Mouse (Mus musculus): Measurements from ENCODE around the gene Tgif1. TPM values are rescaled to one million over a fixed set of nuclear protein-coding genes. Genes with fewer than 3 reads are reported as not detected.
A peak's percentile ranks its signal among the peaks of the same experiment; 100 is the strongest.
"Not testable (repeated sequence)": the region's sequence is repeated elsewhere in the genome, so short reads cannot be mapped to it uniquely, and the experiment has no call there.

The Tgif1 gene
- polyA plus RNA-seq, 1 experiment from 2014 or later, result 47.2 TPM

- H3K4me1 ChIP-seq (ENCODE audit: control insufficient read depth, insufficient read depth, low read length), result peaks cover 4% of the 10 kb centered on the region; the same call in 1 of the 2 replicates
- no peak overlapping the region for H3K4me2 ChIP-seq (ENCODE audit: low read depth, low read length)
- 56% methylated on average over 10 of the region's 10 CpGs for WGBS
- DNase-seq (ENCODE audit: low spot score), result peak; percentile 89
- H3K27me3 ChIP-seq (replicated peaks; ENCODE audit: control insufficient read depth, insufficient read depth, low read length), result no peaks in the 10 kb centered on the region
- peak; percentile 23 for ATAC-seq (ENCODE audit: low read depth)
- no peaks in the 10 kb centered on the region for H3K9me3 ChIP-seq (ENCODE audit: control insufficient read depth, low read length)
- peaks cover 58% of the 10 kb centered on the region for H3K36me3 ChIP-seq (ENCODE audit: control insufficient read depth, insufficient read depth, low read length)
- 0 out of 2 replicates have a peak overlapping the region, but pooled peaks have one; percentile 3 for H3K27ac ChIP-seq (replicated peaks; ENCODE audit: low read depth, low read length)
- peak overlapping the region; percentile 4; the same call in 1 of the 2 replicates for H3K9ac ChIP-seq (ENCODE audit: low read depth, low read length)
- no peak overlapping the region for H3K4me3 ChIP-seq (ENCODE audit: low read depth, low read length)
Measured at GRCm38 (mm10) chr17:70844971-70845370, 8.4 kb downstream of the Tgif1 start.

GRCm38 (mm10) chr17:70843252-70843651, 10.1 kb downstream of the Tgif1 start:
- no peak overlapping the region for H3K27ac ChIP-seq (replicated peaks; ENCODE audit: low read depth, low read length)
- peaks cover 4% of the 10 kb centered on the region; the same call in 1 of the 2 replicates for H3K4me1 ChIP-seq (ENCODE audit: control insufficient read depth, insufficient read depth, low read length)
- no peak overlapping the region for H3K4me3 ChIP-seq (ENCODE audit: low read depth, low read length)
- peaks cover 67% of the 10 kb centered on the region for H3K36me3 ChIP-seq (ENCODE audit: control insufficient read depth, insufficient read depth, low read length)
- H3K9ac ChIP-seq (ENCODE audit: low read depth, low read length), result no peak overlapping the region
- DNase-seq (ENCODE audit: low spot score), result no peak
- 78% methylated on average over 4 of the region's 4 CpGs for WGBS
- H3K9me3 ChIP-seq (ENCODE audit: control insufficient read depth, low read length), result no peaks in the 10 kb centered on the region
- H3K4me2 ChIP-seq (ENCODE audit: low read depth, low read length), result no peak overlapping the region
- ATAC-seq (ENCODE audit: low read depth), result no peak
- H3K27me3 ChIP-seq (replicated peaks; ENCODE audit: control insufficient read depth, insufficient read depth, low read length), result no peaks in the 10 kb centered on the region

DNA sequence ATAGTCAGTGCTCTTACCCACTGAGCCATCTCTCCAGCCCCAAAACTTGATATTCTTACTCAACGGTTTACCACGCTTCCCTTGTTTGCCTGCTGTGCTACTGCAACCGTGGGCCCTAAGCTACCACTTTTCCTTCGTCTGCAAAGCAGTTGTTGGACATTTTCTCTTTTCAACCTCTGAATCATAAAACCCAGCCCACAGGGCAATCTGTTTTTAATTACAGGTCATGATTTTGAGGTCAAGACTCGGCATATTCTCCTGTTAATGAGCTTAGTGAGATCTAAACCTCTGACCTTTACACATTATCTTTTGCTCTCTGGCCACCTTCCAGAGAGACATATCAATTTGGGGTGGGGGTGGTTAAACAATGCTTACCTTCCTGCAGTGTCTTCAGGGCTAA, 14.8 kb downstream of the Tgif1 start:
- no peak overlapping the region for H3K27ac ChIP-seq (replicated peaks; ENCODE audit: low read depth, low read length)
- no peaks in the 10 kb centered on the region for H3K27me3 ChIP-seq (replicated peaks; ENCODE audit: control insufficient read depth, insufficient read depth, low read length)
- no peaks in the 10 kb centered on the region for H3K9me3 ChIP-seq (ENCODE audit: control insufficient read depth, low read length)
- no peak for ATAC-seq (ENCODE audit: low read depth)
- no peak overlapping the region for H3K4me3 ChIP-seq (ENCODE audit: low read depth, low read length)
- no peak overlapping the region for H3K9ac ChIP-seq (ENCODE audit: low read depth, low read length)
- peaks cover 47% of the 10 kb centered on the region for H3K36me3 ChIP-seq (ENCODE audit: control insufficient read depth, insufficient read depth, low read length)
- H3K4me2 ChIP-seq (ENCODE audit: low read depth, low read length), result no peak overlapping the region
- WGBS, result 48% methylated on average over 5 of the region's 5 CpGs
- no peak for DNase-seq (ENCODE audit: low spot score)
- peaks cover 8% of the 10 kb centered on the region for H3K4me1 ChIP-seq (ENCODE audit: control insufficient read depth, insufficient read depth, low read length)

- no peak for DNase-seq (ENCODE audit: low spot score)
- 74% methylated on average over 7 of the region's 7 CpGs for WGBS
Measured at GRCm38 (mm10) chr17:70838031-70838430, 15.3 kb downstream of the Tgif1 start.

DNA sequence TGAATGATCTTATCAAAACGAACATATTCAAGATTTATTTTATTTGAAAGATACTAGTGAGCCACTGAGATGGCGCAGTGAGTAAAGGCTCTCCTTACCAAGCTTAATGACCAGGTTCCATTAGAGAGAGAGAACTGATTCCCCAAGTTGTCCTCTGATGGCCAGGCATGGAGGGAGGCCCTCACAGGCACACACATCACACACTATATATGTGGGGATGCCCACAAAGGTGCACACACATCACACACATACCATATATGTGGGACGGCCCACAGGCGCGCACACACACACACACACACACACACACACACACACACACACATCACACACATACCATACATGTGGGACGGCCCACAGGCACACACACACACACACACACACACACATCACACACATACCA, 15.9 kb downstream of the Tgif1 start:
- DNase-seq (ENCODE audit: low spot score); H3K27ac ChIP-seq (replicated peaks; ENCODE audit: low read depth, low read length); H3K4me1 ChIP-seq (ENCODE audit: control insufficient read depth, insufficient read depth, low read length); H3K9ac ChIP-seq (ENCODE audit: low read depth, low read length); H3K4me2 ChIP-seq (ENCODE audit: low read depth, low read length); H3K9me3 ChIP-seq (ENCODE audit: control insufficient read depth, low read length); ATAC-seq (ENCODE audit: low read depth); H3K4me3 ChIP-seq (ENCODE audit: low read depth, low read length); H3K27me3 ChIP-seq (replicated peaks; ENCODE audit: control insufficient read depth, insufficient read depth, low read length): not testable (repeated sequence)
- peaks cover 36% of the 10 kb centered on the region for H3K36me3 ChIP-seq (ENCODE audit: control insufficient read depth, insufficient read depth, low read length)
- WGBS, result 94% methylated on average over 5 of the region's 6 CpGs

More at GRCm38 (mm10) chr17:70838031-70838430, 15.3 kb downstream of the Tgif1 start:
- H3K4me3 ChIP-seq (ENCODE audit: low read depth, low read length), result no peak overlapping the region
- no peak overlapping the region for H3K4me2 ChIP-seq (ENCODE audit: low read depth, low read length)
- no peak overlapping the region for H3K9ac ChIP-seq (ENCODE audit: low read depth, low read length)
- H3K4me1 ChIP-seq (ENCODE audit: control insufficient read depth, insufficient read depth, low read length), result peaks cover 8% of the 10 kb centered on the region
- no peak overlapping the region for H3K27ac ChIP-seq (replicated peaks; ENCODE audit: low read depth, low read length)
- no peak for ATAC-seq (ENCODE audit: low read depth)
- no peaks in the 10 kb centered on the region for H3K9me3 ChIP-seq (ENCODE audit: control insufficient read depth, low read length)
- no peaks in the 10 kb centered on the region for H3K27me3 ChIP-seq (replicated peaks; ENCODE audit: control insufficient read depth, insufficient read depth, low read length)
- peaks cover 42% of the 10 kb centered on the region for H3K36me3 ChIP-seq (ENCODE audit: control insufficient read depth, insufficient read depth, low read length)

GRCm38 (mm10) chr17:70836820-70837219, 16.5 kb downstream of the Tgif1 start:
- H3K36me3 ChIP-seq (ENCODE audit: control insufficient read depth, insufficient read depth, low read length), result peaks cover 31% of the 10 kb centered on the region
- no peak overlapping the region for H3K4me3 ChIP-seq (ENCODE audit: low read depth, low read length)
- WGBS, result 57% methylated on average over 7 of the region's 7 CpGs
- H3K4me2 ChIP-seq (ENCODE audit: low read depth, low read length), result no peak overlapping the region
- H3K9me3 ChIP-seq (ENCODE audit: control insufficient read depth, low read length), result no peaks in the 10 kb centered on the region
- ATAC-seq (ENCODE audit: low read depth) (peak; percentile 75), DNase-seq (ENCODE audit: low spot score) (no peak)
- H3K27ac ChIP-seq (replicated peaks; ENCODE audit: low read depth, low read length), result no peak overlapping the region
- H3K27me3 ChIP-seq (replicated peaks; ENCODE audit: control insufficient read depth, insufficient read depth, low read length), result no peaks in the 10 kb centered on the region
- H3K4me1 ChIP-seq (ENCODE audit: control insufficient read depth, insufficient read depth, low read length), result peaks cover 8% of the 10 kb centered on the region
- no peak overlapping the region for H3K9ac ChIP-seq (ENCODE audit: low read depth, low read length)

- WGBS, result 5% methylated on average over 10 of the region's 10 CpGs
Measured at GRCm38 (mm10) chr17:70835071-70835790, 18.1 kb downstream of the Tgif1 start.

DNA sequence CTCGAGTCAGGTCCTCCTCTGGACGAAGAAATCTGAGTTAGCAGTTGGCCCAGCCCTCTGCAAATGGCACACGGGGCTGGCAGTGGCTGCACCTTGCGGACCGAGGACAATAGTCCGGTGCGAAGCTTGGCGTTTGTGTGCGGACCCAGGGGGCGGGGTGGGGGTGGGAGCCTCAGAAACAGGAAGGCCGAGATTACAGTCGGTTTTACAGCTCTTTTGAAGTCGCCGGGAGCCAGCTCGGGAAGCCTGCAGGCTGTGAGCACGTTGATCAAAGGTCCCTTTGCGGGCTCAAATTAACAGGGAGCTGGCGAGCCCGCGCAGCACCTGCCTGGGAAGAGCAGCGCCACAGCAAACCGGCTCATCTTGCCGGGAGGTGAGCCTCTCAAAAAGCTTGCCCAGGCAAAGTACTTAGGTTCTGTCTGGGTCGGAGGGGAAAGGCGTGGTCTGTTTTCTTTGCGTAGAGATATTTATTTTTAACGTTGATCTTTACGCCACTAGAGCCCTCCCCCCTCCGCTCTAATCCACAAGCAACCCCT, 18.8 kb downstream of the Tgif1 start:
- no peaks in the 10 kb centered on the region for H3K9me3 ChIP-seq (ENCODE audit: control insufficient read depth, low read length)
- H3K4me2 ChIP-seq (ENCODE audit: low read depth, low read length), result peak overlapping the region; percentile 75
- 0 out of 2 replicates have a peak, but pooled peaks cover 11% of the 10 kb centered on the region for H3K36me3 ChIP-seq (ENCODE audit: control insufficient read depth, insufficient read depth, low read length)
- H3K27ac ChIP-seq (replicated peaks; ENCODE audit: low read depth, low read length), result no peak overlapping the region
- peaks cover 8% of the 10 kb centered on the region for H3K4me1 ChIP-seq (ENCODE audit: control insufficient read depth, insufficient read depth, low read length)
- DNase-seq (ENCODE audit: low spot score) (peak; percentile 81), ATAC-seq (ENCODE audit: low read depth) (peak; percentile 42; the same call in 1 of the 2 replicates)
- peak overlapping the region; percentile 55 for H3K9ac ChIP-seq (ENCODE audit: low read depth, low read length)
- 1% methylated on average over 28 of the region's 29 CpGs for WGBS
- H3K4me3 ChIP-seq (ENCODE audit: low read depth, low read length), result peak overlapping the region; percentile 40
- no peaks in the 10 kb centered on the region for H3K27me3 ChIP-seq (replicated peaks; ENCODE audit: control insufficient read depth, insufficient read depth, low read length)

More at GRCm38 (mm10) chr17:70835071-70835790, 18.1 kb downstream of the Tgif1 start:
- Histone ChIP-seq H3K4me1 (ENCODE audit: control insufficient read depth, insufficient read depth, low read length) (peaks cover 8% of the 10 kb centered on the region), H3K4me3 (ENCODE audit: low read depth, low read length) (peak overlapping the region; percentile 40), H3K9ac (ENCODE audit: low read depth, low read length) (no peak overlapping the region; the same call in 1 of the 2 replicates), H3K27me3 (replicated peaks; ENCODE audit: control insufficient read depth, insufficient read depth, low read length) (no peaks in the 10 kb centered on the region), H3K27ac (replicated peaks; ENCODE audit: low read depth, low read length) (no peak overlapping the region), H3K4me2 (ENCODE audit: low read depth, low read length) (peak overlapping the region; percentile 75), H3K9me3 (ENCODE audit: control insufficient read depth, low read length) (no peaks in the 10 kb centered on the region), H3K36me3 (ENCODE audit: control insufficient read depth, insufficient read depth, low read length) (peaks cover 19% of the 10 kb centered on the region)
- no peak for ATAC-seq (ENCODE audit: low read depth)
- peak; percentile 50 for DNase-seq (ENCODE audit: low spot score)
